7 mouse cellular contexts compared by ENCODE assay signal in the genomic region with DNA sequence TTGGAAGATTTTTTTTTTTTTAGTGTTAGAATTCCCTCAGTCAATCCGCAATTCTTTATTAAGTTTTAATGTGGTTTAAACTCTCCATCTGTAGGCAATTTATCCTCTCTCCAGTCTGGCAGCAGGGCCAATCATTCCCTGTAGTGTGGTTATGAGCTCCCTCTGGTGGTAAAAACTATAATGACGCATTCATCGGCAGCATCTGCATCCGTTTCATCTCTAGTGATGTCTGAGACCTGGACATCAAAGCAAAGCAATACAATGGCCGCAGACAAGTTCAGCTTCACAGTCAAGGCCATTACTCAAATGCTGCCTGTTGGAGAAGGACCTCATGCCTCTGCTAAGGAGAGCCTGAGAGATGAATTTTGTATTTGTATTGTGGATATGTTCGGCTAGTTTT.
A peak's percentile ranks its signal among the peaks of the same experiment; 100 is the strongest.
DNase-seq lines count a peak whose midpoint lies in the region; ATAC-seq lines count a peak whose summit lies in the region.

No protein-coding gene starts in this region.

- no peak overlapping the region for H3K4me2 ChIP-seq in hindbrain, embryonic 11.5 days (replicated peaks; ENCODE audit: low read depth, low read length)

- H3K27me3 ChIP-seq in forebrain, embryonic 10.5 days (ENCODE audit: poor library complexity, severe bottlenecking), result no peaks in the 10 kb centered on the region
- no peaks in the 10 kb centered on the region for H3K27me3 ChIP-seq in hindbrain, embryonic 11.5 days (ENCODE audit: control insufficient read depth, insufficient read depth, low read length)

- DNase-seq in NIH3T3 (ENCODE audit: low read depth), result peak; percentile 88
- DNase-seq in c-Kit-positive CD71-negative TER-119-negative erythroid progenitor cells, embryonic 14.5 days (ENCODE audit: low read depth), result peak; percentile 60
- peak; percentile 66 for DNase-seq in forebrain, embryonic 10.5 days (ENCODE audit: extremely low spot score, low spot score)
- DNase-seq in hindbrain, embryonic 11.5 days (ENCODE audit: low spot score), result peak; percentile 90
- peak; percentile 95 for DNase-seq in layer of hippocampus, adult 9-10 months (ENCODE audit: low spot score)
- DNase-seq in lung, postnatal 14 days, result peak; percentile 74
- peak; percentile 79 for DNase-seq in right cerebral cortex, adult 18-20 months

- H3K9ac ChIP-seq in hindbrain, embryonic 11.5 days (ENCODE audit: low read depth, low read length), result no peak overlapping the region

- H3K4me3 ChIP-seq in forebrain, embryonic 10.5 days, result no peak overlapping the region
- H3K4me3 ChIP-seq in hindbrain, embryonic 11.5 days (ENCODE audit: low read depth, low read length), result no peak overlapping the region

- 28% methylated on average over 6 of the region's 6 CpGs for WGBS in forebrain, embryonic 10.5 days
- 23% methylated on average over 6 of the region's 6 CpGs for WGBS in hindbrain, embryonic 11.5 days

- peak; percentile 70 for ATAC-seq in hindbrain, embryonic 11.5 days (ENCODE audit: low FRiP score)

- no peaks in the 10 kb centered on the region for H3K9me3 ChIP-seq in forebrain, embryonic 10.5 days
- H3K9me3 ChIP-seq in hindbrain, embryonic 11.5 days (ENCODE audit: control insufficient read depth, low read length), result no peaks in the 10 kb centered on the region

- peaks cover 5% of the 10 kb centered on the region; the same call in 1 of the 2 replicates for H3K4me1 ChIP-seq in forebrain, embryonic 10.5 days
- H3K4me1 ChIP-seq in hindbrain, embryonic 11.5 days (replicated peaks; ENCODE audit: control insufficient read depth, insufficient read depth, low read length), result no peaks in the 10 kb centered on the region

- H3K36me3 ChIP-seq in forebrain, embryonic 10.5 days (replicated peaks), result no peaks in the 10 kb centered on the region
- H3K36me3 ChIP-seq in hindbrain, embryonic 11.5 days (ENCODE audit: control insufficient read depth, insufficient read depth, low read length), result no peaks in the 10 kb centered on the region

- no peak overlapping the region for H3K27ac ChIP-seq in forebrain, embryonic 10.5 days
- H3K27ac ChIP-seq in hindbrain, embryonic 11.5 days (ENCODE audit: low read depth, low read length), result no peak overlapping the region
